Mouse (Mus musculus) left cerebral cortex, postnatal 36 days (tissue): Measurements from ENCODE around the gene Map3k12. TPM values are rescaled to one million over a fixed set of nuclear protein-coding genes. Genes with fewer than 3 reads are reported as not detected.

ENCODE experiments used
- DNase-seq, 2 experiments: peaks; one replicate each; pipeline ENCODE4 v3.0.0; 2021 to 2022; ENCODE audit warnings: low spot score in 2 of 2, mixed read lengths in 1 of 2
- intact Hi-C: fragments of 180-260 bp; cut with DNase I; formaldehyde crosslinking; loops from one replicate; pipeline ENCODE4 v1.15.1; 2025
- total RNA-seq, 2 experiments: library from RNA; stranded (reverse); gene quantifications; 2 replicates each; pipeline ENCODE4 v1.2.3; 2021

The Map3k12 gene
- total RNA-seq: 10 to 100 TPM; 96.4 to 98.8 TPM

- DNase-seq: peak; percentile 84 to 86
- intact Hi-C loops: no loop called here
These were observed at the start of gene Map3k12 for GRCm38 (mm10) chr15:102516728-102517404. TSS of gene Map3k12 (minus strand) at chr15:102517064.

DNA sequence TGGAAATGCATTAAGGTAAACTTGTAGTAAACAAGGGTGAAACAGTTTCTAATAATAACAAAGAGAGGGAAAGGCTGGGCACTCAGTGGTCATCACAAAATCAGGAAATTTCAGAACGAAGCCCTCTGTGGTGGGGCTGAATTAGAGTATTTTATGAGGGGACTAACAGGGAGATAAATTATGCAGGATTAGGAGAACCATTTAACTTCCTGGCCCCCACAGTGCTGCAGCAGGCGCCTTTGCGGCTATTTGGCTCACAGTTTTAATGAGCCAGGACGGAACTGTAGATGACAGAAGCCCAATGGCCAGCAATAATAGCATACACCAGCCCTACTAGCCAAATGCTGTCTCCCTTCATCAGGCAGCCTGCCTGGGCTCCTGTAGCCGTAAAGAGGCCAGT is 46.8 kb upstream of the Map3k12 start:
- intact Hi-C loops: no loop called here
- no peak for DNase-seq

GRCm38 (mm10) chr15:102563061-102563460 is 46.2 kb upstream of the Map3k12 start:
- DNase-seq: no peak
- intact Hi-C loops: no loop called here

DNA sequence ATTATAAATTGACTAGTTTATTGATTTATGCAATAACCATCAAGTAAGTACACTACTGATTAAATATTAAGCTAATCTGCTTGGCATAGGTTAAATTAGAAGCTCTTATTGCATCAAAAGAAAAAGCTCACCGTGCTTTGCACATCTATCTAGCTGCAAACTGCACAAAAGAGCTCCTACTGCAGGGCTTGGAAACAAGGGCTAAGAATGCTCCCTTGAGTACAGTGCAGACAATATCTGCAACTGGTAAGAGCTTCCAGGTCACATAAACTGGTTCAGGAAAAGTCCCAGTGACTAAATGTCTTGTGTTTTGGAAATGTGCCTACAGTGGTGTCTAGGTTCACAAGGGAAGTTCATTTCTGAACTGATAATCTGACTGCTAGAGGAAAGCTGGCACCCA is 45.6 kb upstream of the Map3k12 start:
- no peak for DNase-seq
- intact Hi-C loops: no loop called here

- no peak for DNase-seq
- intact Hi-C loops: loop anchor here (5.0 kb wide), 1 partner anchor 115 kb away; the partner anchor contains the start of gene Atp5g2
These were observed 40.7 kb upstream of the Map3k12 start for GRCm38 (mm10) chr15:102557580-102557979.

- no peak for DNase-seq
- intact Hi-C loops: loop anchor here (5.0 kb wide), 1 partner anchor 117 kb away; the partner anchor contains the start of gene Atp5g2
These were observed 38.7 kb upstream of the Map3k12 start for GRCm38 (mm10) chr15:102555581-102555980.

- intact Hi-C loops: no loop called here
- DNase-seq: no peak
These were observed 35.7 kb upstream of the Map3k12 start for GRCm38 (mm10) chr15:102552599-102552998.

GRCm38 (mm10) chr15:102547478-102547877 is 30.6 kb upstream of the Map3k12 start:
- intact Hi-C loops: no loop called here
- no peak for DNase-seq

- DNase-seq: peak; percentile 82 to 83
- intact Hi-C loops: no loop called here
These were observed 30.0 kb upstream of the Map3k12 start for GRCm38 (mm10) chr15:102546677-102547427.

DNA sequence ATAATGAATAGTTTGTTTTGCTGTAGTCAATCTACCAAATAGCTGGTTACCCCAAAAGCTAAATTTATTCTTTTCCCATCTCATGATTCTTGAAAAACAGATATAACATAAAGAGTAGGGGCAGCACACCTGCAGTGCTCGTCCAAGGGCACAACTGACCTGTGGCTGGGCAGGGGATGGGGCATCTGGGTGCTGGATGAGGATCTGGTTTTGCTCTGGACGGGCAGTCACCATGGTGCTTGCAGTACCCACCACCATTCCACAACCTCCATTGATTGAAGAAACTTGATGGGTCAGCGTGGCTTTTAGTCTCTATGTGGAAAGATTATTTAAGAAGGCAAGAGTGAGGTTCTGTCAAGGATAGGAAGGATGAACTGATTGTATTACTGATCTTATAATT is 29.4 kb upstream of the Map3k12 start:
- intact Hi-C loops: no loop called here
- DNase-seq: no peak

- no peak for DNase-seq
- intact Hi-C loops: no loop called here
These were observed 27.9 kb upstream of the Map3k12 start for GRCm38 (mm10) chr15:102544801-102545200.

DNA sequence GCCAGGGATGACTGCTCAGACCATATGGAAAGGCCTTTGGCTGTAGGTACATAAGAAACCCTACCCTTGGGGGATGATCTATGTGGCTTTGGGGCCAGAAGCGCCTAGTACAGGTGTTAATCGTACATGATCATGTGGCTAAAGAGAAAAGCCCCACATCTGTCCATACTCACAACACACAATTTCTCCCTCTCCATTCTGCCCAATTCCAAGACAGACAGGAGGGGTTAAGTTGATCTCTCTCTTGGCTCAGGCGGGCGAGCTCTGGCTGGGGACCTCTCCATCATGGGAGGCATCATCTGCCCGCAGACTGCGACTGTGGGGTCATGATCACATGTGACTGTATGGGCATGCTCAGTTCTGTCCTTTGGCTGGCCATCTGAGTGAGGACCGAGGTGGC is 17.1 kb upstream of the Map3k12 start:
- intact Hi-C loops: no loop called here
- DNase-seq: no peak

- intact Hi-C loops: no loop called here
- DNase-seq: no peak
These were observed 15.4 kb upstream of the Map3k12 start for GRCm38 (mm10) chr15:102532106-102532900.

DNA sequence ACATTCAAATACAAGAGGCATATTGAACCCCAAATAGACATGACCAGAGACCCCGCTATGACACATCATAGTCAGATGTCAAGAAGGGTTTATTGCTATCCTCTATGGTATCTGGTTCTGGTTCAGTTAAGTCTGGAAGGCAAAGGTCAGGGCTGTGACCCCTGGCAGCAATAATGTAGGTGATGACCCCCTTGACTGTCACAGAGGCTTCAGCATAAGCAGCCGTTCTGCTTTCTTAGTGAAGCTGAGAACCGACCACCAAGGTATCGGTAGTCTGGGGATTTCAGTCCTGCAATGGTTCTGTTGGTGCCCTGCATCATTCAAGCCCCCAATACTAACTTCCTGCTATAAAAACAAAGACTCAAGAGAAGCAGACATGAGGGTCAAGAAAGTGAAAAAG is 14.7 kb upstream of the Map3k12 start:
- intact Hi-C loops: no loop called here
- no peak for DNase-seq

- no peak for DNase-seq
- intact Hi-C loops: no loop called here
These were observed 13.7 kb upstream of the Map3k12 start for GRCm38 (mm10) chr15:102530566-102530965.

DNA sequence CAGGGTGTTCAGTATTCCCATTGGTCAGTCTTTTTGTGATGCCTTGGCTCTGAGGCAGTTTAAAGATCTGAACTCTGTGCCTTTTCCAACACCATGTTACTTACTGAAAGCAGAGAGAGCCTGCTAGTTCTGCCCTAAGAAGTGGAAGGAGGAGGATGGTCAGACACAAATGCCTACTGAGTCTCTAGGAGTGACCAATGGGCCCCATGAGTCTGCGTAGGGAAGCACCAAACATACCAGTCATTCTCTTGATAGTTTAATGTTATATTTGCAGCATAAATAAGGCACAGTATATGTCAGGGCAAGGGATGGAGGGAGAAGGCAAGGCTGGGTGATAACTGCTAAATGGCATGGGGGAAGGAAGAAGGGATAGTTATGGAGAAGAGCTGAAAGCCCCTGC is 11.5 kb upstream of the Map3k12 start:
- intact Hi-C loops: loop anchor here (10.0 kb wide), 1 partner anchor 136 kb away; no protein-coding TSS in a partner anchor
- no peak for DNase-seq

DNA sequence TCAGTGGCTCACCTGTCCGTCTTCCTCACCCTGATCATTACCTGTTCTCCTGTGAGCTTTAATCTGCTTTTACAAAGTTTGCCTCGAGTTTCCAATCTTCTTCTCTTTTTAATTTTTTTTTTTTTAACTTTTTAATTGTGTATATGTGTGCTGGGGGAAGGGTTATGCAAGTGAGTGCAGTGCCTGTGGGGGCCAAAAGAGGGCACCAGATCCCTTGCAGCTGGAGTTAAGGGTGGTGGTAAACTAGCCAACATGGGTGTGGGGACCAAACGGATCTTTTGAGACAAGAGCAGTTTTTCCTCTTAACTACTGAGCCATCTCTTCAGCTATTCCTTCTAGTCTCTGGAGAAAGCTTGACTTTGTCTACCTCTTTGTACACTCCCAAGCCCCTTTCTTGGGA is 11.1 kb upstream of the Map3k12 start:
- intact Hi-C loops: loop anchor here (10.0 kb wide), 1 partner anchor 137 kb away; no protein-coding TSS in a partner anchor
- no peak for DNase-seq

GRCm38 (mm10) chr15:102526111-102527002 is 9.5 kb upstream of the Map3k12 start:
- no peak for DNase-seq
- intact Hi-C loops: loop anchor here (10.0 kb wide), 1 partner anchor 138 kb away; no protein-coding TSS in a partner anchor

GRCm38 (mm10) chr15:102524892-102525485 is 8.1 kb upstream of the Map3k12 start, which contains the start of gene Npff:
TSS of gene Npff (minus strand) at chr15:102524942.
- intact Hi-C loops: loop anchor here (10.0 kb wide), 1 partner anchor 140 kb away; no protein-coding TSS in a partner anchor
- DNase-seq: peak; percentile 76 to 77
